Mouse (Mus musculus) embryonic stem cell, embryonic (primary cell): Measurements from ENCODE around the gene Ccdc70.

ENCODE experiments used
- CTCF ChIA-PET, 4 experiments: fragments of 300-600 bp in 2 of 4; fragments of 350-600 bp in 2 of 4; sonication (Branson Sonifier 250); formaldehyde crosslinking; loops; one replicate each; lab custom pipeline; 2022; ENCODE audit warnings: inconsistent platforms in 2 of 4; lab: Charles Lee
- POLR2A ChIA-PET, 4 experiments: fragments of 300-600 bp in 2 of 4; fragments of 350-600 bp in 2 of 4; sonication (Branson Sonifier 250); formaldehyde crosslinking; loops; one replicate each; lab custom pipeline; 2022; ENCODE audit warnings: antibody characterized with exemption in 4 of 4, inconsistent platforms in 1 of 4; lab: Charles Lee

Gene Ccdc70

GRCm38 (mm10) chr8:22013034-22013707 is 43.6 kb downstream of the Ccdc70 start:
- CTCF ChIA-PET = interaction anchor here in 1 of 4 experiments (1.1 kb wide), 1 partner anchor 413 kb away, joined by 3 read pairs; no protein-coding TSS in a partner anchor
- POLR2A ChIA-PET = interaction anchor here in 2 of 4 experiments (0.5 to 1.0 kb wide), 3 partner anchors 47 to 235 kb away, joined by 3 to 6 read pairs (median 4); partner anchors contain the start of genes Alg11 (in 1 of the 2), Atp7b (in 1 of the 2) and Ckap2 (in 1 of the 2)

GRCm38 (mm10) chr8:22017731-22018130 is 48.2 kb downstream of the Ccdc70 start:
- POLR2A ChIA-PET = no interaction called here
- CTCF ChIA-PET = no interaction called here

- ChIA-PET POLR2A (no interaction called here), CTCF (interaction anchor here in 1 of 4 experiments (0.6 kb wide), 1 partner anchor 163 kb away, joined by 3 read pairs; no protein-coding TSS in a partner anchor)
Measured at GRCm38 (mm10) chr8:22019498-22019897, 49.9 kb downstream of the Ccdc70 start.

GRCm38 (mm10) chr8:22022244-22022643 is 52.7 kb downstream of the Ccdc70 start:
- CTCF ChIA-PET = no interaction called here

More at GRCm38 (mm10) chr8:22022244-22022643, 52.7 kb downstream of the Ccdc70 start:
- POLR2A ChIA-PET = no interaction called here
